Mouse (Mus musculus): ENCODE data around the gene Rps6ka5.

DNA sequence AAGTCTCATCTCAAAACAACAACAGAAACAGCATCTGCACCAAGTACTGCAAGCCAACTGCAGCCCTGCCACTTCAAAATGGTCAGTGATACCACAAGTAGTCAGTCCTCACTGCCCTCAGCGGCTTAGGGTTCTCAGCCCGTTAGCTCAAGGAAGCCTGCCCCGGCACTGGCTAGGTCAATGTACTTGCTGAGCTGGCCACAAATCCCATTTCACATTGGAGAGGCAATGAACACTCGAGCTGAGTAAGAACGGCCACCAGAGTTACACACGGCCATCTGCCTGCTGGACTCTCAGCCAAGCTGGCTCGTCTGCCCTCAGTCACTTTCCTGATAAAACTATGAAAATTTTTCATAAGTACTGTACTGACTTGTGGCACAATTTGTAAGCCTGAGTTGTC, 95.5 kb downstream of the Rps6ka5 start:
- no peak for TF ChIP-seq CTCF (IDR thresholded peaks at IDR 0.05; ENCODE audit: insufficient read depth, low read length)
- TF ChIP-seq POLR2A (IDR thresholded peaks at IDR 0.05; ENCODE audit: borderline replicate concordance, extremely low read depth, low read depth, low read length): no peak
